Mouse (Mus musculus) spleen, adult 2 months (tissue): ENCODE measurements around the gene Flrt1.

Experiments used
- CTCF ChIP-seq: fragments of 200-500 bp; IDR thresholded peaks from 2 replicates; pipeline ENCODE4 v1.5.1; 2011; ENCODE audit warnings: mild to moderate bottlenecking, inconsistent platforms; ENCODE audit not compliant: insufficient read depth, insufficient read length, insufficient replicate concordance; ENCODE audit errors: extremely low read depth
- POLR2A ChIP-seq: fragments of 200-500 bp; IDR thresholded peaks from 2 replicates; pipeline ENCODE4 v1.6.1; 2011; ENCODE audit warnings: low read depth, low read length, inconsistent platforms

DNA sequence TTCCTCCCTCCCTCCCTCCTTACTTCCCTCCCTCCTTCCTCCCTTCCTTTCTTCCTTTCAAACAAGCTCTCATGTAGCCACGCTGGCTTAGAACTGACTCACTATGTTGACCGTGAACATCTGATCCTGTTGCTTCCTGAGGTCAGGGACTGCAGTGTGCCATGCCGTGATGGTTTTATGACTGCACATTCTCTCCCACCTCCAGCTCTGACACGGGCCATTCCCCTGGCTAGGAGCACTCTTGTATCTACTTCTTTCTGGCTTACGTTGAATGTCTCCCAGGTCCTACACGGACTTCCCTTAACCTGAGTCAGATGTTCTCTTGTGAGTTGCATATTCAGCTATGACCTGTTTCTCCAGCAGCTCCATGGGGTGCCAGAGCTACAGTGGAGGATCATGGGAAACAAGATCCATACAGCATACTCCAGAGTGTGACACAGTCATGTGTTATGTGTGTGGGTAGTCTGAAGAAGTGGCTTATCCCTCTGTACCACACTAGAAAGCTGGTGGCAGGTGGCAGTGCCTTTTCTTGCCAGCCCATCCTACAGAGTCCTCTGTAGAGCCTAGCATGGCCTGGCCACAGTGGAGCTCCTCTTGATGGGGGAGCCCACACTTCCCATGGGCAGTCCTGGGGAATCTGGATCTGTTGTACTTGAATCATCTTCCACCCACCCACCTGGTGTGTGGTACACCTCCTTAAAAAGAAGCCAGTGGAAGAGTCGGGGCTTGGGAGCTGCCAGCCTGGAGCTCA lies 23.8 kb downstream of the Flrt1 start:
- TF ChIP-seq POLR2A: no peak
- no peak for TF ChIP-seq CTCF
